Mouse (Mus musculus) heart, postnatal 14 days (tissue): Measurements from ENCODE around the gene Tmco4. TPM values are rescaled to one million over a fixed set of nuclear protein-coding genes. Genes with fewer than 3 reads are reported as not detected.

ENCODE experiments used
- DNase-seq, 2 experiments: peaks; one replicate each; pipeline ENCODE4 v3.0.0; 2021 to 2022
- intact Hi-C: fragments of 180-260 bp; cut with DNase I; formaldehyde crosslinking; loops from one replicate; pipeline ENCODE4 v1.15.1; 2025
- total RNA-seq, 2 experiments: library from RNA; stranded (reverse); gene quantifications; 2 replicates each; pipeline ENCODE4 v1.2.3; 2021

Tmco4 gene
- total RNA-seq, 2 experiments from 2014 or later: 7.9 to 8.4 TPM

GRCm38 (mm10) chr4:139052796-139053195 is 80.1 kb downstream of the Tmco4 start:
- no peak for DNase-seq
- intact Hi-C loops: no loop called here

- intact Hi-C loops: no loop called here
- DNase-seq: no peak
Observed at GRCm38 (mm10) chr4:139053391-139053790, 80.7 kb downstream of the Tmco4 start.

GRCm38 (mm10) chr4:139054300-139054923 is 81.7 kb downstream of the Tmco4 start:
- DNase-seq: peak; percentile 22

DNA sequence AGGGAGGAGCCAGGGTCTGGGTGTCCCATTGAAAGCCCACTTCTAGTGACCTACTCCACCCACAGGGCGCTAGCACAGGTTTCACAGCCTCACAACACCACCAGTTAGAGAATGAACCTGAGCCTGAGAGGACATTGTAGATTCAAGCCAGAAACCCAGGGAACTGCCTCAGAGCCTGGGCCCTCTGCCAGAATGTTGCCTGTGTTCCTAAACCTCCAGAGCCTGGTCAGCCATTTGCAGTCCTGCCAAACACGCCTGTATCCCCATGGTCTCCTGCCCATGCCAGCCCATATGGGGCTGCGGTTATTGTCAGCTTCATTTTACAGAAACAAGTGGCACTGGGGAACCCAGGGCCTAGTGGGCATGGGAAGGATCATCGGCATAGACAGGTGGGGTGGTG is 82.6 kb downstream of the Tmco4 start:
- peak; percentile 45 to 51 for DNase-seq
- intact Hi-C loops: no loop called here

More at GRCm38 (mm10) chr4:139054300-139054923, 81.7 kb downstream of the Tmco4 start:
- intact Hi-C loops: no loop called here

- intact Hi-C loops: no loop called here
- no peak for DNase-seq
Observed at GRCm38 (mm10) chr4:139055744-139056143, 83.1 kb downstream of the Tmco4 start.

GRCm38 (mm10) chr4:139057291-139057690 is 84.6 kb downstream of the Tmco4 start:
- intact Hi-C loops: no loop called here
- no peak for DNase-seq

- DNase-seq: no peak
- intact Hi-C loops: no loop called here
Observed at GRCm38 (mm10) chr4:139058029-139058428, 85.3 kb downstream of the Tmco4 start.

DNA sequence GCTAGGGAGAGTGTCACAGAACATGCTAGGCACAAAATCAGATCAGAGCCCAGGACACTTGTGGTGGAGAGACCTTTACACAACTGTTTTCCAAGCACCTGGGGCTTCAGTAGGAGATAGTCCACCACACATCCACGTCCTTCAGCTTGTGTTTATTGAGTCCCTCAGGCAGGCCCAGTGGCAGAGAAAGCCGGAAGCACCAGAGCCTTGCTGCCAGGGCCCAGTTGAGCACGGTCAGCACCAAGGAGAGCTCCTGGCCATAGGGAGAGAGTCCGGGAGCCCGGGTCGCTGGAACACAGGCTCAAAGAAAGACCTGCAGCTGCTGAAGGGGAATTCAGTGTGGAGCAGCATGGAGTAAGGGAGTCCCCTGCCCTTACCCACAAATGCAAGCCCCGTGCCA is 86.9 kb downstream of the Tmco4 start:
- DNase-seq: peak; percentile 59 to 73
- intact Hi-C loops: no loop called here

DNA sequence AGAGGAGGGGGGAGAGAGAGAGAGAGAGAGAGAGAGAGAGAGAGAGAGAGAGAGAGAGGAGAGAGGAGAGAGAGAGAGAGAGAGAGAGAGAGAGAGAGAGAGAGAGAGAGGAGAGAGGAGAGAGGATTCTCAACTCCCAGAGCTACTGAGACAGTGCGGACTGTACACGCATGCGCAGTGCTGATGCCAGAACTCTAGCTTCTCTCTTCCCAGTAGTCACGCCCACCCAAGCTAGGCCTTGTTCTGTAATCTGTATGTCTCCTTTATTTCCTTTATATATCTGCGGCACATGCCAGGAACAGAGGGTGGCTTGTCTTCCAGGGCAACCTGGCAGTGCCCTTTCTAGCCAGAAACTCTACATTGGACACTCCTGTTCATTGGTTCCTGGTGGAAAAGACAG is 92.1 kb downstream of the Tmco4 start:
- intact Hi-C loops: no loop called here
- DNase-seq: no peak

- intact Hi-C loops: no loop called here
- no peak for DNase-seq
Observed at GRCm38 (mm10) chr4:139068287-139068686, 95.6 kb downstream of the Tmco4 start.

DNA sequence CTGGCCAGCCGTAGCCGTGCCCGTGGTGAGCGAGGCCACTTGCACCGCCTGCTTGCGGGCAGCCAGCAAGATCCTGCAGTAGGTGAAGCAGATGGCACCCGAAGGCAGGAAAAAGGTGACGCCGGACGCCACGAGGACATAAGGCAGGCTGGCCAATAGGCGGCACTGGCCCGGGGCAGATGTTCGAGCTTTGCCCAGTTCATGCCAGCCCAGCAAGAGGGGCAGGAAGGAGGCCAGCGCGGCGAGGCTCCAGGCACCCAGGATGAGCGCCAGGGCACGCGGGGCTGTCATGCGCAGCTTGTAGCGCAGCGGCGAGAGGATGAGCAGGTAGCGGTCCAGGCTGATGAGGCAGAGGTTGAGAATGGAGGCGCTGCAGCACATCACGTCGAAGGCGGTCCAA is 101.4 kb downstream of the Tmco4 start:
- intact Hi-C loops: no loop called here
- no peak for DNase-seq

- intact Hi-C loops: no loop called here
- DNase-seq: no peak
Observed at GRCm38 (mm10) chr4:139075041-139075711, 102.5 kb downstream of the Tmco4 start, which contains the start of gene Htr6. Gene Htr6 (minus strand): TSS chr4:139075570.

- intact Hi-C loops: no loop called here
- no peak for DNase-seq
Observed at GRCm38 (mm10) chr4:139075915-139076314, 103.2 kb downstream of the Tmco4 start.

DNA sequence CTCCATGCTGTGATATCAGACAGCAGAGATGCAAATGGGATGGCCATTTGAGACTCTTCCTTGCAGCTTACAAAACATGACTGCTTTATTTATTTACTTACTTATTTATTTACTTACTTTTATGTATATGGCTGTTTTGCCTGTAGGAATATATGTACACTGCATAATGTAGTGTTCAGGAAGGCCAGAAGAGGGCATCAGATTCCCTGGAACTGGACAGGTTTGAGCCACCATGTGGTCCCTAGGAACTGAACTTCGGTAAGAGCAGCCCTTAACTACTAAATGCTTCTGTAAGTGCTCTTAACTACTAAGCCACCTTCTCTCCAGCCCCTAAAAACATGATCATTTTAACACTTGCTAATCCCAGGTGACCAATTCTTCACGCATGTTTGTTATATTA is 105.6 kb downstream of the Tmco4 start:
- intact Hi-C loops: loop anchor here (2.0 kb wide), 1 partner anchor 156 kb away; no protein-coding TSS in a partner anchor
- DNase-seq: peak in 1 of 2 experiments; percentile 43

GRCm38 (mm10) chr4:139078726-139079125 is 106.0 kb downstream of the Tmco4 start:
- intact Hi-C loops: loop anchor here (2.0 kb wide), 1 partner anchor 156 kb away; no protein-coding TSS in a partner anchor
- no peak for DNase-seq

DNA sequence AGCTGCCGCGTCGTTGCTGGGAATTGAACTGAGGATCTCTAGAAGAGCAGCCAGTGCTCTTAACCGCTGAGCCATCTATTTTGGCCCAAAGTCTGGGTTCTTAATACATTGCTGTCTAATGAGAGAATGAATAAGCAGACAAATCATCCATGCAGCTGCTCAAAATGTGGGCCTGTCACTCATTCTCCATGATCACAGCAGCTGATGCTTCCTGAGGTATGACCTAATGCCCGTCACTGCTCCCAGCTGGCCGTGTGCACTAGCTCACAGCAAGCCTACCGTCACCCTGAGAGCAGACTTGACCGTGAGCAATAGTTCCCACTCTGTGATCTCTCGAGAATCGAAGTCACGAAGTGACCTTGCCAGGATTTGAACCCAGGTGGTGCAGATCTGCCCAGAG is 106.8 kb downstream of the Tmco4 start:
- intact Hi-C loops: loop anchor here (2.0 kb wide), 1 partner anchor 157 kb away; no protein-coding TSS in a partner anchor
- DNase-seq: no peak

DNA sequence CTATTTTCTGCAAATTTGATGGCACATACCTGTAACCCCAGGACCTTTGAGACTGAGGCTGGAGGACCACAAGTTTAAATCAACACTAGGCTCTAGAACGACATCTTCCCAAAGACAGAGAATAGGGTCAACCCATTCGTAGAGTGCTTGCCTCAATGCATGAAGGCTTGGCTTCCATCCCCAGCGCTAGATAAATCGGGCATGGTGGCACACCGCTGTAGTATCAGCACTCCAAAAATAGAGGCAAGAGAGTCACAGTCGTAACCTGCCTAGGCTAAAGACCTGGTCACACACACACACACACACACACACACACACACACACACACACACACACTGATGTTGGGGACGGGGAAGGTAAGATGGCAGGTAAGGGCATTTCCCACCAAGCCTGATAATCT is 107.6 kb downstream of the Tmco4 start:
- DNase-seq: no peak
- intact Hi-C loops: no loop called here

- intact Hi-C loops: no loop called here
- no peak for DNase-seq
Observed at GRCm38 (mm10) chr4:139081270-139081931, 108.7 kb downstream of the Tmco4 start.

GRCm38 (mm10) chr4:139082790-139083564 is 110.3 kb downstream of the Tmco4 start:
- intact Hi-C loops: no loop called here
- DNase-seq: no peak

DNA sequence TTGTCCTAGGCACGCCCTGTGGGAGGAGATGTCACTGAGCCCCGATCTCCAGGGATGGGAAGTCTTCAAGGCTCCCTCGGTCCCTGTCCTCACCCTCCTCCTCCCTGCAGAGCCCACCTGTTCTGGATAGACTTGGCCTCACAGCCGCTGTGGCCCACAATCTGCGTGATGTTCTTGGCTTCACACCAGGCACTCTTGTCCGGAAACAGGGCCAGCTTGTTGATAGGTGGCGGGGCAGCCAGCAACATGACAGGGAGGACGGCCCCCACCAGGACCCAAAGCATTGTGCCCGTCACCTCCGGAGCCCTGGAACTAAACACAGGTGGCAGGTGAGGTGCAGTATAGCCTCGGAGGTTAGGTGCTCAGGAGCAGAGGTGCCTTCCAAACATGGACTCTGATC is 112.6 kb downstream of the Tmco4 start:
- intact Hi-C loops: loop anchor here (2.0 to 5.0 kb wide), 2 partner anchors 97 to 249 kb away; no protein-coding TSS in a partner anchor

More for the DNA sequence above, 112.6 kb downstream of the Tmco4 start:
- no peak for DNase-seq
